Mouse (Mus musculus) heart, embryonic 12.5 days (tissue): ENCODE measurements at regions not wholly inside any gene's neighbourhood (a gene's known extent, or its start where the extent isn't known, plus 50 kb on each side); places are given as distances from the start of the nearest gene placed in this dataset.
"Not testable (repeated sequence)": the region's sequence is repeated elsewhere in the genome, so short reads cannot be mapped to it uniquely, and the experiment has no call there.

Experiments used
- ATAC-seq: fragments of 200-750 bp; cut with Nextera tagmentation; 2 replicates; pipeline ENCODE4 v1.8.0; 2017; ENCODE audit warnings: moderate TSS enrichment, moderate library complexity; ENCODE audit not compliant: insufficient number of reproducible peaks, low FRiP score
- H3K27ac ChIP-seq: fragments of 300-500 bp; sonication (generic); 2 replicates; pipeline ENCODE4 v1.5.1; 2016; ENCODE audit warnings: mild to moderate bottlenecking, moderate library complexity; ENCODE audit not compliant: poor library complexity, severe bottlenecking
- H3K27me3 ChIP-seq: fragments of 300-500 bp; sonication (generic); replicated peaks from 2 replicates; pipeline ENCODE4 v1.6.1; 2016; ENCODE audit warnings: mild to moderate bottlenecking, moderate library complexity
- H3K36me3 ChIP-seq: fragments of 300-500 bp; sonication (generic); 2 replicates; pipeline ENCODE4 v1.6.1; 2016; ENCODE audit warnings: mild to moderate bottlenecking, moderate library complexity
- H3K4me1 ChIP-seq: fragments of 300-500 bp; sonication (generic); replicated peaks from 2 replicates; pipeline ENCODE4 v1.6.1; 2016; ENCODE audit warnings: mild to moderate bottlenecking
- H3K4me2 ChIP-seq: fragments of 300-500 bp; sonication (generic); 2 replicates; pipeline ENCODE4 v1.6.1; 2016; ENCODE audit warnings: mild to moderate bottlenecking, moderate library complexity
- H3K4me3 ChIP-seq: fragments of 300-500 bp; sonication (generic); 2 replicates; pipeline ENCODE4 v1.5.1; 2016; ENCODE audit warnings: mild to moderate bottlenecking
- H3K9ac ChIP-seq: fragments of 300-500 bp; sonication (generic); 2 replicates; pipeline ENCODE4 v1.6.1; 2016; ENCODE audit warnings: mild to moderate bottlenecking, moderate library complexity
- H3K9me3 ChIP-seq: fragments of 300-500 bp; sonication (generic); replicated peaks from 2 replicates; pipeline ENCODE4 v1.6.1; 2016; ENCODE audit warnings: mild to moderate bottlenecking, moderate library complexity
- WGBS: fragments of 180-500 bp; shearing (Covaris S2); methylation state at CpG from one replicate; pipeline ENCODE4 v1.1.7; 2016; 5-methylcytosine and 5-hydroxymethylcytosine counted together

GRCm38 (mm10) chr5:40177982-40178748 lies 422.9 kb upstream of the Hs3st1 start:
- no peak for ATAC-seq
- H3K4me2 ChIP-seq, result no peak overlapping the region
- 64% methylated on average over 2 of the region's 2 CpGs for WGBS

GRCm38 (mm10) chr5:40136740-40137285 lies 381.5 kb upstream of the Hs3st1 start:
- Histone ChIP-seq H3K9ac (no peak overlapping the region), H3K4me3 (no peak overlapping the region), H3K27ac (no peak overlapping the region), H3K4me1 (no peaks in the 10 kb centered on the region), H3K27me3 (no peaks in the 10 kb centered on the region), H3K4me2 (no peak overlapping the region), H3K9me3 (no peaks in the 10 kb centered on the region), H3K36me3 (no peaks in the 10 kb centered on the region)
- 82% methylated on average over 3 of the region's 3 CpGs for WGBS
- ATAC-seq, result no peak

More at GRCm38 (mm10) chr5:40177982-40178748, 422.9 kb upstream of the Hs3st1 start:
- Histone ChIP-seq H3K4me1 (no peaks in the 10 kb centered on the region), H3K9ac (no peak overlapping the region), H3K4me3 (no peak overlapping the region), H3K36me3 (no peaks in the 10 kb centered on the region), H3K27me3 (no peaks in the 10 kb centered on the region), H3K9me3 (no peaks in the 10 kb centered on the region), H3K27ac (no peak overlapping the region)

GRCm38 (mm10) chr5:40124337-40124736 lies 369.1 kb upstream of the Hs3st1 start:
- ATAC-seq, result no peak
- no peaks in the 10 kb centered on the region for H3K9me3 ChIP-seq
- no peak overlapping the region for H3K9ac ChIP-seq
- H3K36me3 ChIP-seq, result no peaks in the 10 kb centered on the region
- 59% methylated on average over 1 of the region's 1 CpGs for WGBS
- H3K27me3 ChIP-seq, result no peaks in the 10 kb centered on the region
- no peaks in the 10 kb centered on the region for H3K4me1 ChIP-seq
- H3K4me2 ChIP-seq, result no peak overlapping the region
- no peak overlapping the region for H3K4me3 ChIP-seq
- no peak overlapping the region for H3K27ac ChIP-seq

GRCm38 (mm10) chr5:40116849-40117248 lies 361.6 kb upstream of the Hs3st1 start:
- Histone ChIP-seq H3K9me3 (no peaks in the 10 kb centered on the region), H3K4me2 (no peak overlapping the region), H3K27ac (no peak overlapping the region), H3K4me1 (no peaks in the 10 kb centered on the region), H3K4me3 (no peak overlapping the region), H3K9ac (no peak overlapping the region), H3K36me3 (no peaks in the 10 kb centered on the region), H3K27me3 (no peaks in the 10 kb centered on the region)
- ATAC-seq, result no peak

GRCm38 (mm10) chr5:40089576-40089975 lies 334.3 kb upstream of the Hs3st1 start:
- 77% methylated on average over 5 of the region's 5 CpGs for WGBS
- H3K27me3 ChIP-seq, H3K36me3 ChIP-seq, H3K4me3 ChIP-seq, H3K4me2 ChIP-seq, H3K4me1 ChIP-seq, H3K27ac ChIP-seq, ATAC-seq, H3K9ac ChIP-seq, H3K9me3 ChIP-seq: not testable (repeated sequence)

- ATAC-seq, result no peak
- Histone ChIP-seq H3K27ac (no peak overlapping the region), H3K27me3 (no peaks in the 10 kb centered on the region), H3K4me2 (no peak overlapping the region), H3K4me3 (no peak overlapping the region), H3K4me1 (no peaks in the 10 kb centered on the region), H3K36me3 (no peaks in the 10 kb centered on the region), H3K9me3 (no peaks in the 10 kb centered on the region), H3K9ac (no peak overlapping the region)
- WGBS, result 47% methylated on average over 5 of the region's 5 CpGs
Measured at GRCm38 (mm10) chr5:40045288-40045687, 290.0 kb upstream of the Hs3st1 start.

GRCm38 (mm10) chr5:40034452-40034851 lies 279.2 kb upstream of the Hs3st1 start:
- H3K27me3 ChIP-seq, result no peaks in the 10 kb centered on the region
- H3K27ac ChIP-seq, result no peak overlapping the region
- H3K9me3 ChIP-seq, result no peaks in the 10 kb centered on the region
- H3K9ac ChIP-seq, result no peak overlapping the region
- H3K4me1 ChIP-seq, result no peaks in the 10 kb centered on the region
- WGBS, result 78% methylated on average over 5 of the region's 5 CpGs
- no peaks in the 10 kb centered on the region for H3K36me3 ChIP-seq
- no peak overlapping the region for H3K4me3 ChIP-seq
- no peak for ATAC-seq
- no peak overlapping the region for H3K4me2 ChIP-seq

GRCm38 (mm10) chr5:40033686-40034085 lies 278.4 kb upstream of the Hs3st1 start:
- WGBS, result 69% methylated on average over 2 of the region's 2 CpGs
- H3K4me1 ChIP-seq, result no peaks in the 10 kb centered on the region
- H3K4me3 ChIP-seq, result no peak overlapping the region
- no peak overlapping the region for H3K4me2 ChIP-seq
- no peaks in the 10 kb centered on the region for H3K36me3 ChIP-seq
- H3K27me3 ChIP-seq, result no peaks in the 10 kb centered on the region
- H3K9ac ChIP-seq, result no peak overlapping the region
- H3K27ac ChIP-seq, result no peak overlapping the region
- no peak for ATAC-seq
- no peaks in the 10 kb centered on the region for H3K9me3 ChIP-seq

- no peak for ATAC-seq
- 79% methylated on average over 6 of the region's 6 CpGs for WGBS
Measured at GRCm38 (mm10) chr5:40030261-40030660, 275.0 kb upstream of the Hs3st1 start.

GRCm38 (mm10) chr5:40015946-40016345 lies 260.7 kb upstream of the Hs3st1 start:
- H3K4me1 ChIP-seq, result no peaks in the 10 kb centered on the region
- H3K27me3 ChIP-seq, result no peaks in the 10 kb centered on the region
- no peak overlapping the region for H3K27ac ChIP-seq
- H3K4me3 ChIP-seq, result no peak overlapping the region
- no peak for ATAC-seq
- H3K4me2 ChIP-seq, result no peak overlapping the region
- no peaks in the 10 kb centered on the region for H3K36me3 ChIP-seq
- H3K9ac ChIP-seq, result no peak overlapping the region
- H3K9me3 ChIP-seq, result no peaks in the 10 kb centered on the region
- WGBS, result 78% methylated on average over 14 of the region's 14 CpGs

More at GRCm38 (mm10) chr5:40030261-40030660, 275.0 kb upstream of the Hs3st1 start:
- Histone ChIP-seq H3K9me3 (no peaks in the 10 kb centered on the region), H3K4me1 (no peaks in the 10 kb centered on the region), H3K9ac (no peak overlapping the region), H3K4me3 (no peak overlapping the region), H3K27ac (no peak overlapping the region), H3K27me3 (no peaks in the 10 kb centered on the region), H3K4me2 (no peak overlapping the region), H3K36me3 (no peaks in the 10 kb centered on the region)

GRCm38 (mm10) chr5:39988039-39988438 lies 232.8 kb upstream of the Hs3st1 start:
- no peak for ATAC-seq
- WGBS, result 27% methylated on average over 1 of the region's 1 CpGs
- H3K4me3 ChIP-seq, result no peak overlapping the region
- no peak overlapping the region for H3K9ac ChIP-seq
- no peaks in the 10 kb centered on the region for H3K4me1 ChIP-seq
- no peaks in the 10 kb centered on the region for H3K36me3 ChIP-seq
- H3K4me2 ChIP-seq, result no peak overlapping the region
- no peaks in the 10 kb centered on the region for H3K9me3 ChIP-seq
- no peaks in the 10 kb centered on the region for H3K27me3 ChIP-seq
- no peak overlapping the region for H3K27ac ChIP-seq

GRCm38 (mm10) chr5:39964371-39964770 lies 209.1 kb upstream of the Hs3st1 start:
- Histone ChIP-seq H3K9me3 (no peaks in the 10 kb centered on the region), H3K4me2 (no peak overlapping the region), H3K4me3 (no peak overlapping the region), H3K9ac (no peak overlapping the region), H3K27me3 (no peaks in the 10 kb centered on the region), H3K36me3 (no peaks in the 10 kb centered on the region), H3K4me1 (no peaks in the 10 kb centered on the region), H3K27ac (no peak overlapping the region)
- no peak for ATAC-seq
